Mouse (Mus musculus) kidney, adult 18-20 months (tissue): ENCODE data around the gene Ica1l.
"Not testable (repeated sequence)": the region's sequence is repeated elsewhere in the genome, so short reads cannot be mapped to it uniquely, and the experiment has no call there.

Experiments
- DNase-seq: peaks from one replicate; pipeline ENCODE4 v3.0.0; 2021

The Ica1l gene

GRCm38 (mm10) chr1:60042796-60043469, at the start of gene Ica1l:
Gene Ica1l, minus strand, starts transcription at chr1:60043184.
- peak; percentile 50 for DNase-seq

DNA sequence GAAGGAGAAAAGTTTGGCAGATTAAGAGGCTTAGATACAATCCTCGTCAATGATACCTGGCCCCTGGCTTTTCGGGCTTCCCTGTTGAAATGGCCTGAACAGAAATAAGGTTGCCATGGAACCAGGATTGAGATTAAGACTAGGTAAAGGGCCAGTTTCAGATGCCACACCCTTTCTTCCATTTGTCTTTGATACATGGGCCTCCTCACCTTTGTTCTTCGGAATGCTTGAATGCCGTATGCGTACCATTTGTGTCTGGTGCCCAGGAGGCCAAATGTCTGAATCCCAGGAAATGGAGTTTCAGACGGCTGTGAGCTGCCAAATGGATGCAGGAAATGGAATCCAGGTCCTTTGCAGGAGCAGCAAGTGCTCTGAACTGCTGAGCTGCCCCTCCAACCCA, 33.4 kb upstream of the Ica1l start:
- no peak for DNase-seq

DNA sequence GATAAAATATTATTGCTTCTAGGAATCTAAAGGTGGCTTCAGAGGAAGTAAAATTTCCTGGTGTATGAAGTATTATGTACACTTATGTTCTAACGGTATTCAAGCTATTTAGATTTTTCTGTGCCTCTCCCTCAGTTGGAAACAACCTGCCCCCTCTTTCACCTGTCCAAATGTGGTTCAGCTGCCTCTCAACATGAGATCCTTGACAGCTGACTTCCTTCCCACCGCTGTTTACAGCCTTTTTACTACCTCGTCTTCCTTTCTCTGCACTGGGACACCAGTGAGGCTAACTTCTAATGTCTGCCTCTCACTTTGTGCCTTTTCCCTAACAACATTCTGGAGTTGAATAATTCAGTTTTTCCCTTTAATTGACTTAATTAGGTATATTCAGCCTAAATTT, 32.6 kb upstream of the Ica1l start:
- no peak for DNase-seq

- DNase-seq, result no peak
Observed at GRCm38 (mm10) chr1:60074935-60075334, 32.0 kb upstream of the Ica1l start.

DNA sequence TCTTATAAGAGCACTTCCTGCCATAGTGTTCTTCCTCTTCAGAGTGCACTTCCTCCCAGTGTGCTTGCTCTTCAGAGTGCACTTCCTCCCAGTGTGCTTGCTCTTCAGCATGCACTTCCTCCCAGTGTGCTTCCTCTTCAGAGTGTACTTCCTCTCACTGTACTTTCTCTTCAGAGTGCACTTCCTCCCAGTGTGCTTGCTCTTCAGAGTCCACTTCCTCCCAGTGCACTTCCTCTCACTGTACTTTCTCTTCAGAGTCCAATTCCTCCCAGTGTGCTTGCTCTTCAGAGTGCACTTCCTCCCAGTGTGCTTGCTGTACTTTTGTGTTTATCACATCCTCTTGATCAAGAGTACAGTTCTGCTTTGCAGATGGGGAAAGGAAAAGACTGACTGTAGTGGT, 27.7 kb upstream of the Ica1l start:
- DNase-seq, result not testable (repeated sequence)

GRCm38 (mm10) chr1:60056310-60056709, 13.3 kb upstream of the Ica1l start:
- no peak for DNase-seq

GRCm38 (mm10) chr1:60054659-60055058, 11.7 kb upstream of the Ica1l start:
- no peak for DNase-seq

GRCm38 (mm10) chr1:60047481-60047880, 4.5 kb upstream of the Ica1l start:
- DNase-seq, result not testable (repeated sequence)

DNA sequence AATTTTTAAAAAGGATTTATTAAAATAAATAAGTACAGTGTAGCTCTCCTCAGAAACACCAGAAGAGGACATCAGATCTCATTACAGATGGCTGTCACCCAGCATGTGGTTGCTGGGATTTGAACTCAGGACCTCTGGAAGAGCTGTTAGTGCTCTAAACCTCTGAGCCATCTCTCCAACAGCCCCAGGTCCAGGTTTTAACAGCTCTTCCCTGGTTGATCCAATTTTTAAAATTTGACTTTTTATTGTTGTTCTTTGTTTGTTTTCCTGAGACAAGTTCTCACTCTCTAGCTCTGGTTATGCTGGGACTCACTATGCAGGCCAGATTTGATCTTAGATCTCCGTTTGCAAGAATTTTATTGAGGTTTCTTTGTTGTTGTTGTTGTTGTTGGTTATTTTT, 1.6 kb upstream of the Ica1l start:
- DNase-seq, result no peak

- DNase-seq, result no peak
Observed at GRCm38 (mm10) chr1:60042398-60042795, 587 bp downstream of the Ica1l start.

- no peak for DNase-seq
Observed at GRCm38 (mm10) chr1:60035044-60035443, 7.9 kb downstream of the Ica1l start.

DNA sequence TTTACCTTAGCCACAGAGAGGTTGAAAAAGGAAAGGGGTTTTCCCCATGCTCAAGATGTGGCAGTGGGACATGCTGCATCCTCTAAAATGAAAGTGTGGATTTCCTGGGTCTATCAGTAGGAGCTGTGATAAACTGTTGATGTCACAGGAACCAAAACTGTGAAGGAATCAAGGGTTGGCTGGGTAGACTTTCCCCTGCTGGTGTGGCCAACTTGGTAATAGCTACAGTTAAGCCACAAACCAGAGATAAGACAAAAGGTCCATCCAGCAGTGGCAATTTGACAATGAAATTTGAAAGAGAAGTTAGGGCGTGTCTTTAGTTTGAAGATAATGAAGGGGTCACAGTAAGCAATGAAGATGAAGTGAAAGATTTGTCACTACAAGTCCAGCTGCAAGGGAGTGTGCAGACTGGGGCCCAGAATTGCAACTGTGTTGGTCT, 25.9 kb downstream of the Ica1l start:
- no peak for DNase-seq

DNA sequence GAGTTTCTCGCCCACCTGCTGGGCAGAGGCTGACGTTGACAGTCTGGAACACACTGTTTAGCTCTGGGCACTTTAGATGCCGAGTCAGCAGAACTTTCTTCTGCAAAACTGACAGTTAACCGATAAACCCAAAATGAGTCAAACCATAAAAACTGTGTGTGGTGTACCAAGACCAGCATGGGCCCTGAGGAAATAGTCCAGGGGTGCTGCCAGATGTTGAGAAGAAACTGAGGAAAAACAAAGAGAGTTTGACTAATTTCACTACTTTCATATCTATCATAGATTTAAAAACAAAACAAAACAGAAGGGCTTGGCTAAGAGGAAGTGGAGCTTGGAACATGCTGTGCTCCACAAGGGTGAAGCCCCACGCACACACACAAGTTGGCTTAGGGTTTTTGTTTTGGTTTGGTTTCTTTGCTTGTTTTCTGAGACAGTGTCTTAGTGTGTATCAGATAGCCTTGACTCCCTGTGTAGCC, 26.8 kb downstream of the Ica1l start:
- peak; percentile 12 for DNase-seq

DNA sequence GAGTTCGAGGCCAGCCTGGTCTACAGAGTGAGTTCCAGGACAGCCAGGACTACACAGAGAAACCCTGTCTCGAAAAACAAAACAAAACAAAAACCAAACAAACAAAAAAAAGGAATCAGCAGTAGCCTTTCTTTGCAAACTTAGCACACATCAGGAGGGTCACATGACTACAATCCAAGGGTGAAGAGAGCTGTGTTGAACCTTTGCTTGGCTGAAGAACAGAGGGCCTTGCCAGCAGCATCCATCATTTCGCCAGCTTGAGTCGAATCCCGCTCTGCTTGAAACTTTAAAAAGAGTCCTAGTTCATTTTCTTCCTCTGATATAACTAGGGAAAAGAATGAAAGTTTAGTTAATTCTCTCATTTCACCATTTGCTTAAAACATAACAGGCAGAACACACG, 27.5 kb downstream of the Ica1l start:
- DNase-seq, result no peak

GRCm38 (mm10) chr1:60013779-60014178, 29.2 kb downstream of the Ica1l start:
- no peak for DNase-seq

- DNase-seq, result no peak
Observed at GRCm38 (mm10) chr1:60008743-60009142, 34.2 kb downstream of the Ica1l start.

GRCm38 (mm10) chr1:60007337-60007736, 35.6 kb downstream of the Ica1l start:
- DNase-seq, result no peak

GRCm38 (mm10) chr1:60000319-60000718, 42.7 kb downstream of the Ica1l start:
- no peak for DNase-seq

DNA sequence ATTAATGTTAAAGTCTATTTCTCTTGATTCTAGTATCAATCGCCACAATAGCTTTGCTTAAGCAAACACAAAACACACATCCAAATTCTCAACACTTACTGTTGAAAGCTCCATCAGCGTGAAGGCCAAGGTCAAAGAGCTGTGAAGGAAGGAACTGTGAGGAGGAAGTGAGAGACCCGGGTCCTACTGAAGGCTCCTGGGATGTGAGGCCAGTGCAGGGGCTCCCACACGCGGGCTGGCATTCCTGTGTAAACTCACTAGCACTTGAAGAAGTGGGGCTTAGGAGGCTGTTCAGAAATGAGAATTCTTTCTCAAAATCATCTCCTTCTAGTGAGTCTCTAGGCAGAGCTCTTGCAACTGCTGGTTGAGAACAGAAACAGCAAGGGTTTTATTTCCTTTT, 45.6 kb downstream of the Ica1l start:
- DNase-seq, result no peak

DNA sequence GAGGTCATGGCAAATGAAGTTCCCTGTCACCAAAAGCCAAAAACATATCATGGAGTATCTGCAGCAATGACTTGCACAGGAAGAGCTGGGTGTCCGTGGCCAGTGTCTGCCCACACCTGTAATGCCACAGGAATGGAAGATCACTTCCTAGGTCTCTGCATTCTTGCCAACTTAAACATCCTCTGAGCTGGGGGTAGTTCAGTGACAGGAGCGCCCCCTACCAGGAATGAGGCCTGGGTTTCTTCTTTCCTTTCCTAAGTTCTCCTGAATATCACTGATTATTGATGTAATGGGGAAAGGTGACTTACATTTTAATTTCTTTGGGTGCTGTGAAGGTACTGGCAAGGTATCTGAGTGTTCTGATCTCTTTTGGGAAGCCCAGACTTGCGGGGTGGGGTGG, 47.3 kb downstream of the Ica1l start:
- DNase-seq, result no peak

GRCm38 (mm10) chr1:59987399-59988040, 55.5 kb downstream of the Ica1l start:
- no peak for DNase-seq

- no peak for DNase-seq
Observed at GRCm38 (mm10) chr1:59986626-59987025, 56.4 kb downstream of the Ica1l start.

GRCm38 (mm10) chr1:59967291-59967690, 75.7 kb downstream of the Ica1l start:
- DNase-seq, result peak; percentile 27

DNA sequence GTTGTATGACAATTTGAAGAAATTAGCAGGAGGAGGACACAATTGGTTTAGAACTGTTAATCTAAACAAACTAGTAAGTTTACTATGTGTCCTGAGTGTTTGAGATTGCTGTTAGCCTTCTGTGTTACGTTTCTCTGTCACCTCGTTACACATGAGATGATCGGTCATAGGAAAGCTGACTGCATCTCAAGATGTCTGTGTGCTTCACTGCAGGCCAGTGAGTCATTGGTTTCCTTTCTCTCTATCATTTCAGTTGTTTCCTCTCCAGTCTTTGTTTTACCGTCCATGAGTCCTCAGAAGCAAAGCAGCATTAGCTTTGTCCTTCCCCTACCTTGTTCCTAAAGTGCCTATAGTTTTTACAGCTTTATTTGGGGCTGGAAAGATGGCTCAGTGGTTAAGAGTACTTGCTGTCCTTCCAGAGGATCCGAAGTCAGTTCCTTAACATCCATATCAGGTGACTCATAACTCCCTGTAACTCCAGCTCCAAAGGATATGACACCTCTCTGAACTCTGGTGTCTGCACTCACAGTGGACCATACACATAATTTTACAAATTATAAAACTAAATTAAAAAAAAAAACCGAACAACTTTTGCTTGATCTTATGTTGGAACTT, 76.7 kb downstream of the Ica1l start:
- DNase-seq, result no peak
